In the genomic region with DNA sequence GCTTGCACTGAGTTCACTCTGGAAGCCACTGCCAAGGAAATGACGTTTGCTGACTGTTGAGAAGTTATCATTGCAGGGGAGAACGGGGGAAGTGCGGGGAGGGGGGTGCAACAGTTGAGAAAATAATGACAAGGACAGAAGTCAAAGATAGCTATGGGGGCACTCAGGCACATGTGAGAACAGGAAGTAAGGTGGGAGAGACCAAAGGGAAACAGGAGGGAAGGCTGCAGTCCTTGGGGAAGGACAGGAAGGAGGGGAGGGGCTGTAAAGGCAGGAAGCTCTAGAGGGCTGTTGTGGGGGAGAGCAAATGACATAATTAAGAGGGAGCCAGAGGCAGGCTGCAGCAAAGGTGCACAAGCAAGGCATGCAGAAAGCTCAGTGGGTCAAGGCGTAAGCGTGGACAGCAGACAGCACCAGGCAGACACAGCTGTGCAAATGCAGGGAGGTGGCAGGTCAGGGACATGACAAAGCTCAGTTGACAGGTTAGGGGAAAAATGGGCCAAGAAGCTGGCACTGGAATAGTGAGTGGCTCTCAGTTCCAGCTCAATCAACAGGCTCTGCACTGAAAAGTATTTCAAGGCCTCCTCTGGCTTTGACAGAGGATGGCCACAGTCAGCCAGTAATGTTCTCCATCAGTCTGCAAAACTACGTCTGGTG, we compare ENCODE assay signal across 11 mouse cellular contexts.
DNase-seq lines count a peak whose midpoint lies in the region; ATAC-seq lines count a peak whose summit lies in the region.
"Had no signal": no experiment of that assay in that cellular context is flagged by ENCODE, and none has a peak within 500 bp of the region (broad histone marks: within the 10 kb centered on the region; RNA-seq: fewer than 3 reads in every experiment).

No protein-coding gene starts in this region.

- no peak overlapping the region for H3K9ac ChIP-seq in forebrain, embryonic 12.5 days
- no peak overlapping the region for H3K9ac ChIP-seq in forebrain, embryonic 15.5 days (replicated peaks)
- no peak overlapping the region for H3K9ac ChIP-seq in midbrain, embryonic 11.5 days (ENCODE audit: low read length)
- H3K9ac ChIP-seq in heart, embryonic 16.5 days (ENCODE audit: low read length) = no peak overlapping the region
- H3K9ac ChIP-seq: hindbrain, embryonic 14.5 days; limb, embryonic 13.5 days; midbrain, embryonic 12.5 days had no signal

- peaks cover 39% of the 10 kb centered on the region for H3K4me1 ChIP-seq in forebrain, embryonic 12.5 days
- peaks cover 21% of the 10 kb centered on the region for H3K4me1 ChIP-seq in forebrain, embryonic 15.5 days
- H3K4me1 ChIP-seq in midbrain, embryonic 10.5 days = peaks cover 33% of the 10 kb centered on the region
- peaks cover 8% of the 10 kb centered on the region for H3K4me1 ChIP-seq in midbrain, embryonic 11.5 days (ENCODE audit: control insufficient read depth, insufficient read depth, low read length)
- no peaks in the 10 kb centered on the region for H3K4me1 ChIP-seq in heart, embryonic 16.5 days (ENCODE audit: control insufficient read depth, insufficient read depth, low read length)

- H3K4me2 ChIP-seq in forebrain, embryonic 12.5 days = no peak overlapping the region
- H3K4me2 ChIP-seq in forebrain, embryonic 15.5 days (replicated peaks) = no peak overlapping the region
- H3K4me2 ChIP-seq in midbrain, embryonic 11.5 days = no peak overlapping the region
- no peak overlapping the region for H3K4me2 ChIP-seq in heart, embryonic 16.5 days (ENCODE audit: low read depth, low read length)
- H3K4me2 ChIP-seq: hindbrain, embryonic 14.5 days; limb, embryonic 13.5 days; midbrain, embryonic 12.5 days had no signal

- 83% methylated on average over 6 of the region's 6 CpGs for WGBS in forebrain, embryonic 12.5 days
- 78% methylated on average over 6 of the region's 6 CpGs for WGBS in forebrain, embryonic 15.5 days
- WGBS in midbrain, embryonic 10.5 days = 79% methylated on average over 6 of the region's 6 CpGs
- WGBS in midbrain, embryonic 11.5 days = 84% methylated on average over 6 of the region's 6 CpGs
- WGBS in heart, embryonic 16.5 days = 45% methylated on average over 6 of the region's 6 CpGs

- H3K4me3 ChIP-seq in forebrain, embryonic 12.5 days (replicated peaks) = no peak overlapping the region
- no peak overlapping the region for H3K4me3 ChIP-seq in forebrain, embryonic 15.5 days
- H3K4me3 ChIP-seq in midbrain, embryonic 10.5 days = no peak overlapping the region
- no peak overlapping the region for H3K4me3 ChIP-seq in midbrain, embryonic 11.5 days (ENCODE audit: low read depth, low read length)
- H3K4me3 ChIP-seq in heart, embryonic 16.5 days (ENCODE audit: low read length) = no peak overlapping the region
- H3K4me3 ChIP-seq: limb, embryonic 13.5 days; midbrain, embryonic 12.5 days had no signal

- no peaks in the 10 kb centered on the region for H3K9me3 ChIP-seq in forebrain, embryonic 12.5 days
- H3K9me3 ChIP-seq in forebrain, embryonic 15.5 days = no peaks in the 10 kb centered on the region
- no peaks in the 10 kb centered on the region for H3K9me3 ChIP-seq in midbrain, embryonic 10.5 days (replicated peaks)
- H3K9me3 ChIP-seq in midbrain, embryonic 11.5 days (ENCODE audit: control insufficient read depth, low read length) = no peaks in the 10 kb centered on the region
- H3K9me3 ChIP-seq in heart, embryonic 16.5 days (replicated peaks; ENCODE audit: control insufficient read depth, low read length) = no peaks in the 10 kb centered on the region
- H3K9me3 ChIP-seq: limb, embryonic 13.5 days; midbrain, embryonic 12.5 days had no signal

- H3K36me3 ChIP-seq in forebrain, embryonic 12.5 days (replicated peaks) = no peaks in the 10 kb centered on the region
- H3K36me3 ChIP-seq in forebrain, embryonic 15.5 days = no peaks in the 10 kb centered on the region
- no peaks in the 10 kb centered on the region for H3K36me3 ChIP-seq in midbrain, embryonic 10.5 days
- no peaks in the 10 kb centered on the region for H3K36me3 ChIP-seq in midbrain, embryonic 11.5 days (ENCODE audit: control insufficient read depth, insufficient read depth, low read length)
- H3K36me3 ChIP-seq in heart, embryonic 16.5 days (ENCODE audit: control insufficient read depth, insufficient read depth) = no peaks in the 10 kb centered on the region
- H3K36me3 ChIP-seq: limb, embryonic 13.5 days; midbrain, embryonic 12.5 days had no signal

- 0 out of 2 replicates have a peak overlapping the region, but pooled peaks have one; percentile 26 for H3K27ac ChIP-seq in forebrain, embryonic 12.5 days
- no peak overlapping the region for H3K27ac ChIP-seq in forebrain, embryonic 15.5 days (replicated peaks)
- H3K27ac ChIP-seq in midbrain, embryonic 10.5 days (replicated peaks) = 0 out of 2 replicates have a peak overlapping the region, but pooled peaks have one; percentile 13
- no peak overlapping the region for H3K27ac ChIP-seq in midbrain, embryonic 11.5 days (ENCODE audit: low read depth, low read length)
- peak overlapping the region; percentile 17 for H3K27ac ChIP-seq in heart, embryonic 16.5 days (ENCODE audit: low read length)
- H3K27ac ChIP-seq: hindbrain, embryonic 14.5 days; limb, embryonic 13.5 days; midbrain, embryonic 12.5 days had no signal

- H3K27me3 ChIP-seq in forebrain, embryonic 12.5 days = peaks cover 6% of the 10 kb centered on the region; the same call in 1 of the 2 replicates
- no peaks in the 10 kb centered on the region for H3K27me3 ChIP-seq in forebrain, embryonic 15.5 days
- H3K27me3 ChIP-seq in midbrain, embryonic 10.5 days (ENCODE audit: low read depth, poor library complexity, severe bottlenecking) = no peaks in the 10 kb centered on the region; the same call in none of the 2 replicates
- no peaks in the 10 kb centered on the region for H3K27me3 ChIP-seq in midbrain, embryonic 11.5 days (ENCODE audit: control insufficient read depth, insufficient read depth, low read length)
- no peaks in the 10 kb centered on the region for H3K27me3 ChIP-seq in heart, embryonic 16.5 days (ENCODE audit: control insufficient read depth, insufficient read depth, low read length)

- DNase-seq in midbrain, embryonic 10.5 days (ENCODE audit: low spot score) = no peak
- DNase-seq in midbrain, embryonic 11.5 days (ENCODE audit: low spot score, missing footprints) = no peak
- DNase-seq in thymus, postnatal 36 days = peak; percentile 34 to 35
- DNase-seq in urinary bladder, postnatal 36 days (ENCODE audit: low spot score in 2 of 2) = no peak
- no peak for DNase-seq in ovary, postnatal 14 days (ENCODE audit: low spot score)

- no peak for ATAC-seq in forebrain, embryonic 12.5 days (ENCODE audit: low FRiP score)
- ATAC-seq in forebrain, embryonic 15.5 days (replicated peaks) = no peak
- ATAC-seq in midbrain, embryonic 11.5 days (ENCODE audit: low FRiP score) = no peak
- ATAC-seq in heart, embryonic 16.5 days (replicated peaks; ENCODE audit: extremely low read depth, insufficient read depth, low FRiP score) = peak; percentile 79

Comparison
In these comparisons a context has a peak if more than half of its experiments do, and no peak if none do; other contexts are left out.
1. H3K27ac ChIP-seq: peak in forebrain, embryonic 12.5 days (single experiment), midbrain, embryonic 10.5 days (single experiment) and heart, embryonic 16.5 days (single experiment); none in forebrain, embryonic 15.5 days (single experiment) and midbrain, embryonic 11.5 days (single experiment).
2. DNase-seq: peak in thymus, postnatal 36 days (2 of 2); none in midbrain, embryonic 10.5 days (single experiment), midbrain, embryonic 11.5 days (single experiment), urinary bladder, postnatal 36 days (0 of 2) and ovary, postnatal 14 days (single experiment).